In genomic region chr9:107709697-107710483, GRCm38 (mm10) we compare ENCODE assay signal across 8 mouse cellular contexts. TPM values are rescaled to one million over a fixed set of nuclear protein-coding genes. Genes with fewer than 3 reads are reported as not detected.
DNase-seq lines count a peak whose midpoint lies in the region; ATAC-seq lines count a peak whose summit lies in the region.

TSS of gene Sema3f (minus strand) at chr9:107710475.

- DNase-seq in left cerebral cortex, adult 18-20 months (ENCODE audit: low spot score in 2 of 2) = peak; percentile 44 to 60
- no peak for DNase-seq in left cerebral cortex, adult 11 months (ENCODE audit: low spot score)
- peak; percentile 74 for DNase-seq in embryo, embryonic 11.5 days (ENCODE audit: low read depth, low spot score)
- no peak for DNase-seq in gonadal fat pad, adult 2 months (ENCODE audit: low read depth)
- peak; percentile 90 for DNase-seq in limb, embryonic 11.5 days (ENCODE audit: low spot score)
- DNase-seq in spleen, adult 18-20 months = peak; percentile 52 to 70

- peak within 1 kb of the TSS; percentile 87 for H3K27ac ChIP-seq in intestine, embryonic 16.5 days (ENCODE audit: low read length)
- H3K27ac ChIP-seq in limb, embryonic 11.5 days (replicated peaks; ENCODE audit: low read depth, low read length) = peak within 1 kb of the TSS; percentile 94
- peak within 1 kb of the TSS; percentile 90 for H3K27ac ChIP-seq in midbrain, embryonic 12.5 days (replicated peaks)

- peak; percentile 90 for ATAC-seq in intestine, embryonic 16.5 days
- ATAC-seq in limb, embryonic 11.5 days (ENCODE audit: insufficient number of reproducible peaks, low FRiP score, low TSS enrichment, low read depth) = peak; percentile 62
- peak; percentile 72 for ATAC-seq in midbrain, embryonic 12.5 days (ENCODE audit: low FRiP score, low read depth)

- H3K27me3 ChIP-seq in intestine, embryonic 16.5 days (replicated peaks; ENCODE audit: control insufficient read depth, insufficient read depth, low read length) = no peaks in the 10 kb centered on the region
- no peaks in the 10 kb centered on the region for H3K27me3 ChIP-seq in limb, embryonic 11.5 days (ENCODE audit: control insufficient read depth, insufficient read depth, low read length)
- H3K27me3 ChIP-seq in midbrain, embryonic 12.5 days = peaks cover 41% of the 10 kb centered on the region

- peaks cover 55% of the 10 kb centered on the region for H3K4me1 ChIP-seq in intestine, embryonic 16.5 days (ENCODE audit: control insufficient read depth, insufficient read depth, low read length)
- peaks cover 51% of the 10 kb centered on the region for H3K4me1 ChIP-seq in limb, embryonic 11.5 days (ENCODE audit: control insufficient read depth, insufficient read depth, low read length)
- H3K4me1 ChIP-seq in midbrain, embryonic 12.5 days = peaks cover 58% of the 10 kb centered on the region

- WGBS in intestine, embryonic 16.5 days = 1% methylated on average over 72 of the region's 86 CpGs
- under 1% methylated on average over 79 of the region's 86 CpGs for WGBS in limb, embryonic 11.5 days
- 2% methylated on average over 83 of the region's 86 CpGs for WGBS in midbrain, embryonic 12.5 days

- H3K9ac ChIP-seq in intestine, embryonic 16.5 days (ENCODE audit: low read depth, low read length) = peak within 1 kb of the TSS; percentile 87
- peak within 1 kb of the TSS; percentile 98 for H3K9ac ChIP-seq in limb, embryonic 11.5 days (ENCODE audit: low read length)
- peak within 1 kb of the TSS; percentile 94 for H3K9ac ChIP-seq in midbrain, embryonic 12.5 days (replicated peaks)

- H3K36me3 ChIP-seq in intestine, embryonic 16.5 days (ENCODE audit: control insufficient read depth, insufficient read depth, low read length) = no peaks in the 10 kb centered on the region
- no peaks in the 10 kb centered on the region; the same call in 1 of the 2 replicates for H3K36me3 ChIP-seq in limb, embryonic 11.5 days (ENCODE audit: control insufficient read depth, insufficient read depth, low read length)
- 0 out of 2 replicates have a peak, but pooled peaks cover 4% of the 10 kb centered on the region for H3K36me3 ChIP-seq in midbrain, embryonic 12.5 days

- H3K4me2 ChIP-seq in intestine, embryonic 16.5 days (ENCODE audit: low read depth, low read length) = peak within 1 kb of the TSS; percentile 97
- H3K4me2 ChIP-seq in limb, embryonic 11.5 days (ENCODE audit: low read depth, severe bottlenecking) = peak within 1 kb of the TSS; percentile 93
- peak within 1 kb of the TSS; percentile 94 for H3K4me2 ChIP-seq in midbrain, embryonic 12.5 days (replicated peaks)

- H3K9me3 ChIP-seq in intestine, embryonic 16.5 days (ENCODE audit: control insufficient read depth, low read length) = no peaks in the 10 kb centered on the region
- H3K9me3 ChIP-seq in limb, embryonic 11.5 days (ENCODE audit: control insufficient read depth, low read length) = no peaks in the 10 kb centered on the region
- no peaks in the 10 kb centered on the region for H3K9me3 ChIP-seq in midbrain, embryonic 12.5 days

- H3K4me3 ChIP-seq in intestine, embryonic 16.5 days (ENCODE audit: low read length) = peak within 1 kb of the TSS; percentile 77
- peak within 1 kb of the TSS; percentile 94 for H3K4me3 ChIP-seq in limb, embryonic 11.5 days (ENCODE audit: low read depth, low read length)
- H3K4me3 ChIP-seq in midbrain, embryonic 12.5 days = peak within 1 kb of the TSS; percentile 85

RNA-seq across cellular contexts. Expression of gene Sema3f, which starts in this region (rescaled TPM):
- total RNA-seq in left cerebral cortex, adult 18-20 months (2021) = 10 to 100 TPM; 13.1 to 13.9 TPM
- polyA plus RNA-seq in gonadal fat pad, adult 2 months (2012; rRNA removed) = 59.8 and 64.0 TPM in 2 replicates
- polyA plus RNA-seq in intestine, embryonic 16.5 days (2015; fragmentation: Nextera tagmentation; extraction: Ambion mirVana) = 5.7 and 8.3 TPM in 2 replicates
- 27.4 and 32.5 TPM in 2 replicates for polyA plus RNA-seq in limb, embryonic 11.5 days (2014; fragmentation: Nextera tagmentation; extraction: Ambion mirVana)
- 30.6 and 33.7 TPM in 2 replicates for polyA plus RNA-seq in midbrain, embryonic 12.5 days (2016; fragmentation: Nextera tagmentation; extraction: Ambion mirVana)

Comparison
In these comparisons a context has a peak if more than half of its experiments do, and no peak if none do; other contexts are left out.
1. DNase-seq: peak in left cerebral cortex, adult 18-20 months (2 of 2), embryo, embryonic 11.5 days (single experiment), limb, embryonic 11.5 days (single experiment) and spleen, adult 18-20 months (2 of 2); none in left cerebral cortex, adult 11 months (single experiment) and gonadal fat pad, adult 2 months (single experiment).
2. Peak in every context shown above with its lines, with median percentiles within 50 percentile points of each other: ATAC-seq, H3K27ac ChIP-seq, H3K4me2 ChIP-seq, H3K4me3 ChIP-seq and H3K9ac ChIP-seq.